Mouse (Mus musculus): ENCODE data around the gene Irf7.

- no peak for TF ChIP-seq HCFC1 (IDR thresholded peaks at IDR 0.05; ENCODE audit: low read depth, low read length)
- no peak for TF ChIP-seq BHLHE40 (IDR thresholded peaks at IDR 0.05; ENCODE audit: borderline replicate concordance, low read depth, low read length)
- TF ChIP-seq KAT2A (conservative IDR thresholded peaks at IDR 0.05; ENCODE audit: low read depth, low read length): no peak
- no peak for TF ChIP-seq CTCF (IDR thresholded peaks at IDR 0.05 in 2 of 3, conservative IDR thresholded peaks at IDR 0.05 in 1 of 3; ENCODE audit: control insufficient read depth in 1 of 3, insufficient read depth in 1 of 3, low read depth in 2 of 3, low read length in 3 of 3, poor library complexity in 1 of 3, severe bottlenecking in 1 of 3)
- no peak for TF ChIP-seq UBTF (IDR thresholded peaks at IDR 0.05; ENCODE audit: borderline replicate concordance, insufficient read depth, low read depth, low read length)
Measured at GRCm38 (mm10) chr7:141265411-141265738, 906 bp downstream of the Irf7 start.
